Mouse (Mus musculus) layer of hippocampus, postnatal 14 days (tissue): ENCODE results near the gene Fmnl3. TPM values are rescaled to one million over a fixed set of nuclear protein-coding genes. Genes with fewer than 3 reads are reported as not detected.

ENCODE experiments used
- total RNA-seq, 2 experiments: library from RNA; stranded (reverse); gene quantifications; 2 replicates each; pipeline ENCODE4 v1.2.3; 2021

Fmnl3 gene
- total RNA-seq, 2 experiments from 2014 or later: 12.6 to 13.8 TPM

Other genes with a start within 250 kb of the Fmnl3 start
- gene Spats2, start 244.6 kb downstream of the Fmnl3 start, total RNA-seq: 10 to 100 TPM; 35.2 to 38.6 TPM
- 10 to 100 TPM; 71.6 to 78.7 TPM for gene Kcnh3, start 145.6 kb downstream of the Fmnl3 start, total RNA-seq
- 10 to 100 TPM; 80.1 to 84.3 TPM for gene Mcrs1, start 118.5 kb downstream of the Fmnl3 start, total RNA-seq
- 100 to 1,000 TPM in 1 of 2 experiments, 10 to 100 TPM in 1; 92.8 to 103 TPM for gene Prpf40b, start 75.4 kb downstream of the Fmnl3 start, total RNA-seq
- gene Fam186b, start 74.6 kb downstream of the Fmnl3 start, total RNA-seq: 1 to 10 TPM; 1.5 to 1.7 TPM
- gene Tmbim6, start 22.4 kb upstream of the Fmnl3 start, total RNA-seq: 100 to 1,000 TPM; 357 to 369 TPM
- 10 to 100 TPM; 29.1 to 34.9 TPM for gene Nckap5l, start 87.3 kb upstream of the Fmnl3 start, total RNA-seq
- gene Bcdin3d, start 104.2 kb upstream of the Fmnl3 start, total RNA-seq: 1 to 10 TPM; 4.3 to 5.0 TPM
- 100 to 1,000 TPM; 145 to 153 TPM for gene Faim2, start 157.7 kb upstream of the Fmnl3 start, total RNA-seq
- gene Aqp2, start 208.6 kb upstream of the Fmnl3 start, total RNA-seq: not detected
- not detected for gene Aqp5, start 220.3 kb upstream of the Fmnl3 start, total RNA-seq
- gene Aqp6, start 230.9 kb upstream of the Fmnl3 start, total RNA-seq: under 1 TPM; 0.19 to 0.37 TPM